Mouse (Mus musculus): ENCODE measurements at regions not wholly inside any gene's neighbourhood (a gene's known extent, or its start where the extent isn't known, plus 50 kb on each side); places are given as distances from the start of the nearest gene placed in this dataset.

DNA sequence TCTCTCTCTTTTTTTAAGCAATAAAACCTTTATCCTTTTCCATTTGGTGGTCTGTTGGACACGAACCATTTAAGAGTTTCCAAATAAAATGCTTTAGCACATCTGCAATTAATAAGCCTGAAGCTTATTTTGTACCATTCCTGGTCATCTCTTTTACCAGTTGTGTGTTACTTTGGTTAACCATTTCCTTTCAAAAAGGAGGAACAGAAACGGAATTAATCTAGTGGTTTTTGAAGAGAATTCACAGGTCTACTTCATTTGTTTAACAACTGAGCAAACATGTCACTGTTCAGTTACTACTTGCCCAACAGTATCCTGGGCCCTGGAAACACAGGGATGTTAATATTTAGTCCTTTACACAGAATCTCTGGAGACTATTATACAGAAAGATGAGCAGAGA lies 492.5 kb downstream of the Sox2 start:
- Histone ChIP-seq H3K27me3 (ENCODE audit: control insufficient read depth, insufficient read depth, low read length) (no peaks in the 10 kb centered on the region), H3K4me1 (ENCODE audit: control insufficient read depth, insufficient read depth, insufficient read length) (no peaks in the 10 kb centered on the region), H3K4me3 (ENCODE audit: extremely low read depth, insufficient read depth, insufficient read length) (no peak overlapping the region), H3K36me3 (ENCODE audit: control insufficient read depth, insufficient read depth, low read length) (no peaks in the 10 kb centered on the region), H3K27ac (ENCODE audit: insufficient read depth, low read length) (no peak overlapping the region)
- 31% methylated on average over 2 of the region's 2 CpGs for WGBS
- TF ChIP-seq POLR2A (IDR thresholded peaks at IDR 0.05; ENCODE audit: low read depth, low read length) (no peak), CTCF (IDR thresholded peaks at IDR 0.05; ENCODE audit: extremely low read depth, insufficient read depth, insufficient read length, insufficient replicate concordance) (no peak)
- DNase-seq (ENCODE audit: low read depth in 1 of 2, low spot score in 2 of 2): no peak

DNA sequence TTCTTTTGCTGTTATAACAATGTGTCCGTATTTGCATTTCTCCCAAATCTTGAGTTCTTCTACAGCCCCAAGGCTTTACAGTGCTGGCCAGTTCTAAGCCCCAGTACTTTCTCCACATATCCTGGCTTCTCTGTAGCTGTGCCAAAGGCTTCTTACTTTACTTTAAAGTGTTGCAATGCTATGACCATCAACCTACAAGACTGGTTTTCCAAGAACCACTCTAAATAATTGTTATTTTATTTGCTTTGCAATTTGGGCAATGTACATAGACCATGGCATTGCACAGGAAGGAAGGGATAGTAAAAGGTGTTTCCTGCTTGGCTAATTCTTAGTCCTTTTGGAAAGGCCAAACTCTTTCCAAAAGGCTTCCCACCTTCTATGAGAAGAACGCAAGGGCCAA lies 495.4 kb downstream of the Sox2 start:
- 82% methylated on average over 2 of the region's 2 CpGs for WGBS
- Histone ChIP-seq H3K27ac (ENCODE audit: insufficient read depth, low read length) (no peak overlapping the region), H3K4me1 (ENCODE audit: control insufficient read depth, insufficient read depth, insufficient read length) (no peaks in the 10 kb centered on the region), H3K27me3 (ENCODE audit: control insufficient read depth, insufficient read depth, low read length) (no peaks in the 10 kb centered on the region), H3K36me3 (ENCODE audit: control insufficient read depth, insufficient read depth, low read length) (no peaks in the 10 kb centered on the region), H3K4me3 (ENCODE audit: extremely low read depth, insufficient read depth, insufficient read length) (no peak overlapping the region)
- DNase-seq (ENCODE audit: low read depth in 1 of 2, low spot score in 2 of 2): no peak
- no peak for TF ChIP-seq POLR2A (IDR thresholded peaks at IDR 0.05; ENCODE audit: low read depth, low read length)
- no peak for TF ChIP-seq CTCF (IDR thresholded peaks at IDR 0.05; ENCODE audit: extremely low read depth, insufficient read depth, insufficient read length, insufficient replicate concordance)

DNA sequence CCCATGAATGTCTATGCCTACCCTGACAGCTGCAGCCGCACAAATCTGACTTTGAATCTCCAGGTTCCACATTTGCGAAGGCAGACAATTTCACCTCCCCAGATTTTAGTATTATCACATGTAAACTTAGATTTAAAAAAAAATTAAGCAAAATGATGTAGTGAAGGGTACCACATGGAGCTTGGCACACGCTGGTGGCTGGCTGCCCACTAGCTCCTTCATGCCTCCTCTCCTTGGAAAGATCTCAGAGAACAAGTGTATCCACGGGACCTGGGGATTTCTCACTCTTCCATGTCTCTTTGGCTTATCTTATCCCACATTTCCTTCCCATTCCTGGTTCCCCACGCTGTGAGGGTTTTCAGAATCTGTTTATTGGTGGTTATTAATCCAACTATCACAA lies 496.5 kb downstream of the Sox2 start:
- H3K36me3 ChIP-seq (ENCODE audit: control insufficient read depth, insufficient read depth, low read length): no peaks in the 10 kb centered on the region
- TF ChIP-seq POLR2A (IDR thresholded peaks at IDR 0.05; ENCODE audit: low read depth, low read length): no peak
- no peak for TF ChIP-seq CTCF (IDR thresholded peaks at IDR 0.05; ENCODE audit: extremely low read depth, insufficient read depth, insufficient read length, insufficient replicate concordance)
- no peak for DNase-seq (ENCODE audit: low read depth in 1 of 2, low spot score in 2 of 2)
- H3K27ac ChIP-seq (ENCODE audit: insufficient read depth, low read length): no peak overlapping the region
- 74% methylated on average over 5 of the region's 5 CpGs for WGBS
- no peaks in the 10 kb centered on the region for H3K27me3 ChIP-seq (ENCODE audit: control insufficient read depth, insufficient read depth, low read length)
- no peak overlapping the region for H3K4me3 ChIP-seq (ENCODE audit: extremely low read depth, insufficient read depth, insufficient read length)
- no peaks in the 10 kb centered on the region for H3K4me1 ChIP-seq (ENCODE audit: control insufficient read depth, insufficient read depth, insufficient read length)

DNA sequence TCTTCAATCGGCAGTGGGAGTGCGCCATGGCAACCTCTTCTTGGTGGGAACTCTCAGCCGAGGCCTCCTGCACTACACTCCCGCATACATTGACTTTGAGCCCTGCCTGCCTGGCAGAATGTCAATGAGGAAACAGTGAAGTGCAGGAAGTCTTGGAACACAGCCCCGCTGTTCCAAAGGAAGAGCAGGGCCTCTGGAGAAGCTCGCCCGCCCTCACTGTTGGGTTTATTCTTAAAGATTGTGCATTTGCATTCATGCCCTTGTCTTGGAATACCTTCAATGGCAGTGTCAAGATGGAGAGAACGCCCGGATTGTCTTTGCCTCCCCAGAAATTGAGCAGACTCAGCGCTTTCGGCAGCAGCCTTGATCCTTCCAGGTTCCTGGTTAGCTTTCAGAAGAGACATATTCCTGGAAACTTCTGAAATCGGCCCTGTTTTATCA lies 499.1 kb downstream of the Sox2 start:
- Histone ChIP-seq H3K4me1 (ENCODE audit: control insufficient read depth, insufficient read depth, insufficient read length) (no peaks in the 10 kb centered on the region), H3K27me3 (ENCODE audit: control insufficient read depth, insufficient read depth, low read length) (no peaks in the 10 kb centered on the region), H3K27ac (ENCODE audit: insufficient read depth, low read length) (no peak overlapping the region), H3K36me3 (ENCODE audit: control insufficient read depth, insufficient read depth, low read length) (no peaks in the 10 kb centered on the region), H3K4me3 (ENCODE audit: extremely low read depth, insufficient read depth, insufficient read length) (no peak overlapping the region)
- no peak for TF ChIP-seq POLR2A (IDR thresholded peaks at IDR 0.05; ENCODE audit: low read depth, low read length)
- no peak for TF ChIP-seq CTCF (IDR thresholded peaks at IDR 0.05; ENCODE audit: extremely low read depth, insufficient read depth, insufficient read length, insufficient replicate concordance)
- no peak for DNase-seq (ENCODE audit: low read depth in 1 of 2, low spot score in 2 of 2)
- WGBS: 69% methylated on average over 12 of the region's 12 CpGs

DNA sequence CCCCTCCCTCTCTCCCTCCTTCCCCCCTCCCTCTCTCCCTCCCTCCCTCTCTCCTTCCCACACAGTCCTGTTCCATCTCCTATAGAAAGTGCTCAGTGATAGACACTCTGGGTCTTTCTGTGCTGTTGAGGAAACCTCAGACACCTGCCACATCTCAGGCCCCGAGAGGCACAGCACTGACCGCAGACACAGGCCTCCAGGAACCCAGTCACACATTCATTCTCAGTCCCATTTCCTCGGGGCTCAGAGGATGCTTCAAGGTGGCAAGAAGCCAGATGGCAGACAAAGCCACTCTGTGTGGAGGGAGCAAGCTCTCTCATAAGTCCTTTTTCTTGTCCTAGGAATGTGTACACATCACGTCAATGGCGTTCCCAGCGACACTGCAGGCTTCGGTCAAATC lies 502.0 kb downstream of the Sox2 start:
- no peaks in the 10 kb centered on the region for H3K4me1 ChIP-seq (ENCODE audit: control insufficient read depth, insufficient read depth, insufficient read length)
- DNase-seq (ENCODE audit: low read depth in 1 of 2, low spot score in 2 of 2): no peak
- 86% methylated on average over 7 of the region's 7 CpGs for WGBS
- no peaks in the 10 kb centered on the region for H3K27me3 ChIP-seq (ENCODE audit: control insufficient read depth, insufficient read depth, low read length)
- no peak overlapping the region for H3K4me3 ChIP-seq (ENCODE audit: extremely low read depth, insufficient read depth, insufficient read length)
- H3K36me3 ChIP-seq (ENCODE audit: control insufficient read depth, insufficient read depth, low read length): no peaks in the 10 kb centered on the region
- no peak for TF ChIP-seq POLR2A (IDR thresholded peaks at IDR 0.05; ENCODE audit: low read depth, low read length)
- TF ChIP-seq CTCF (IDR thresholded peaks at IDR 0.05; ENCODE audit: extremely low read depth, insufficient read depth, insufficient read length, insufficient replicate concordance): no peak
- H3K27ac ChIP-seq (ENCODE audit: insufficient read depth, low read length): no peak overlapping the region

DNA sequence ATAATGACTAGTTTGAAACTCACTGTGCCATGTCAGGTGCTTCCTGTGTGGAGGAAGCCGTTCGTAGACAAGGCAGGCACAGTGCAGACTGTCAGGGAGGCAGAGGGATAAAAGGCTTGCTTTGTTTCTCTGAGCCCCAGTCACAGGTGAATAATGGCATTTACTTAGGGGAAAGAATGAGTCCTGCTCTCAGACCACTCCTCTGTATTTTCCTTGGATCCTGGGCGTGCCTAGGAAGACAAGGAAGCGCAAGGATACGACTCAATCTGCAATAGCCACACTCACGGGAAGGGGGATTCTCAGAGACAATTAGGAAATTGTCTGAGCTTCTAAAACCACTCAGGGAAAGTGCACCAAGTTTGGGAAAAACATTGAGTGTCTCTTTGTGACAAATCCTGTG lies 504.1 kb downstream of the Sox2 start:
- TF ChIP-seq POLR2A (IDR thresholded peaks at IDR 0.05; ENCODE audit: low read depth, low read length) (no peak), CTCF (IDR thresholded peaks at IDR 0.05; ENCODE audit: extremely low read depth, insufficient read depth, insufficient read length, insufficient replicate concordance) (no peak)
- H3K4me1 ChIP-seq (ENCODE audit: control insufficient read depth, insufficient read depth, insufficient read length): no peaks in the 10 kb centered on the region
- H3K27ac ChIP-seq (ENCODE audit: insufficient read depth, low read length): no peak overlapping the region
- DNase-seq (ENCODE audit: low read depth in 1 of 2, low spot score in 2 of 2): no peak
- 62% methylated on average over 6 of the region's 6 CpGs for WGBS
- H3K4me3 ChIP-seq (ENCODE audit: extremely low read depth, insufficient read depth, insufficient read length): no peak overlapping the region
- no peaks in the 10 kb centered on the region for H3K27me3 ChIP-seq (ENCODE audit: control insufficient read depth, insufficient read depth, low read length)
- H3K36me3 ChIP-seq (ENCODE audit: control insufficient read depth, insufficient read depth, low read length): no peaks in the 10 kb centered on the region

DNA sequence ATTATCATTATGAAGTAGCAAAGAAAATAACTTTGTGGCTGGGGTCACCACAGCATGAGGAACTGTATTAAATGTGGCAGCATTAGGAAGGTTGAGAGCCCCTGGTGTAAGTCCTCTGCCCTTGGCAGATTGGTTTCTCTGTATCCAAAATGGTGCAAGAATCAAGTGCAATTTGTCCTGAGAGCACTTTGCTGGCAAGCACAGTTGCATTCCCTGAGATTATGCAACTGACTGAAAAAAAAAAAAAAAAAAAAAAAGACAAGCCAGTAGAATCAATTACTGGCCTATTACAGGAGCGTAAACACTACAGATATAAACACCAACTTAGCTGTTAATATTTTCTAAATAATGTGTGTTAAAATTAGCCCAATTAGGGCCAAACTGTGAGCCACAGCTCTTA lies 518.5 kb downstream of the Sox2 start:
- DNase-seq (ENCODE audit: low read depth in 1 of 2, low spot score in 2 of 2): no peak

More for the DNA sequence above, 518.5 kb downstream of the Sox2 start:
- TF ChIP-seq CTCF (IDR thresholded peaks at IDR 0.05; ENCODE audit: extremely low read depth, insufficient read depth, insufficient read length, insufficient replicate concordance) (no peak), POLR2A (IDR thresholded peaks at IDR 0.05; ENCODE audit: low read depth, low read length) (no peak)
- H3K36me3 ChIP-seq (ENCODE audit: control insufficient read depth, insufficient read depth, low read length): no peaks in the 10 kb centered on the region
- H3K27me3 ChIP-seq (ENCODE audit: control insufficient read depth, insufficient read depth, low read length): no peaks in the 10 kb centered on the region
- 92% methylated on average over 1 of the region's 1 CpGs for WGBS
- H3K4me3 ChIP-seq (ENCODE audit: extremely low read depth, insufficient read depth, insufficient read length): no peak overlapping the region
- H3K27ac ChIP-seq (ENCODE audit: insufficient read depth, low read length): no peak overlapping the region
- no peaks in the 10 kb centered on the region for H3K4me1 ChIP-seq (ENCODE audit: control insufficient read depth, insufficient read depth, insufficient read length)

Data from spleen, adult 2 months (tissue).